Mouse (Mus musculus) gastrocnemius, postnatal 10 days (tissue): ENCODE measurements around the gene En2. TPM values are rescaled to one million over a fixed set of nuclear protein-coding genes. Genes with fewer than 3 reads are reported as not detected.

Experiments
- DNase-seq: peaks from one replicate; pipeline ENCODE4 v3.0.0; 2021; ENCODE audit warnings: mixed read lengths
- total RNA-seq, 2 experiments: library from RNA; stranded (reverse); gene quantifications; 2 replicates each; pipeline ENCODE4 v1.2.3; 2021

En2 gene
- total RNA-seq, 2 experiments from 2014 or later = 0.11 to 0.19 TPM

- DNase-seq = no peak
These were observed 5.5 kb upstream of the En2 start for GRCm38 (mm10) chr5:28159891-28160470.

GRCm38 (mm10) chr5:28161383-28161937, 4.0 kb upstream of the En2 start:
- no peak for DNase-seq

- DNase-seq = no peak
These were observed 3.5 kb upstream of the En2 start for GRCm38 (mm10) chr5:28161938-28162402.

- DNase-seq = no peak
These were observed 1.6 kb upstream of the En2 start for GRCm38 (mm10) chr5:28163926-28164325.

- peak; percentile 45 for DNase-seq
These were observed 1.1 kb downstream of the En2 start for GRCm38 (mm10) chr5:28166256-28167231.

- DNase-seq = no peak
These were observed 2.2 kb downstream of the En2 start for GRCm38 (mm10) chr5:28167611-28168252.

GRCm38 (mm10) chr5:28168253-28169165, 3.0 kb downstream of the En2 start:
- no peak for DNase-seq

GRCm38 (mm10) chr5:28169166-28169801, 3.8 kb downstream of the En2 start:
- no peak for DNase-seq

GRCm38 (mm10) chr5:28170081-28170480, 4.6 kb downstream of the En2 start:
- no peak for DNase-seq

GRCm38 (mm10) chr5:28170892-28171291, 5.4 kb downstream of the En2 start:
- no peak for DNase-seq

- no peak for DNase-seq
These were observed 6.2 kb downstream of the En2 start for GRCm38 (mm10) chr5:28171667-28172066.

- no peak for DNase-seq
These were observed 6.9 kb downstream of the En2 start for GRCm38 (mm10) chr5:28172261-28172920.

- no peak for DNase-seq
These were observed 7.6 kb downstream of the En2 start for GRCm38 (mm10) chr5:28172921-28173670.

GRCm38 (mm10) chr5:28173674-28174073, 8.2 kb downstream of the En2 start:
- no peak for DNase-seq

- no peak for DNase-seq
These were observed 8.6 kb downstream of the En2 start for GRCm38 (mm10) chr5:28174086-28174485.

- no peak for DNase-seq
These were observed 9.5 kb downstream of the En2 start for GRCm38 (mm10) chr5:28174876-28175569.

GRCm38 (mm10) chr5:28175570-28175919, 10.1 kb downstream of the En2 start:
- DNase-seq = no peak

GRCm38 (mm10) chr5:28176023-28176422, 10.5 kb downstream of the En2 start:
- DNase-seq = no peak

- DNase-seq = no peak
These were observed 11.1 kb downstream of the En2 start for GRCm38 (mm10) chr5:28176585-28176984.
